Mouse (Mus musculus) MEL (cell line): ENCODE measurements at regions not wholly inside any gene's neighbourhood (a gene's known extent, or its start where the extent isn't known, plus 50 kb on each side); places are given as distances from the start of the nearest gene placed in this dataset.

ENCODE experiments used
- CTCF ChIP-seq, 3 experiments: IDR thresholded peaks in 2 of 3; conservative IDR thresholded peaks in 1 of 3; 2 replicates each; pipeline ENCODE4 v1.5.1; 2011 to 2012; ENCODE audit warnings: low read length in 3 of 3, low read depth in 2 of 3, mild to moderate bottlenecking in 2 of 3, improper control_type of control experiment in 1 of 3, inconsistent platforms in 1 of 3, mixed read lengths in 1 of 3, moderate library complexity in 1 of 3; ENCODE audit not compliant: control insufficient read depth in 1 of 3, insufficient read depth in 1 of 3, poor library complexity in 1 of 3, severe bottlenecking in 1 of 3
- EP300 ChIP-seq, 2 experiments: IDR thresholded peaks; 2 replicates each; pipeline ENCODE4 v1.6.1; 2011; ENCODE audit warnings: improper control_type of control experiment in 2 of 2, low read length in 2 of 2, low read depth in 1 of 2, mild to moderate bottlenecking in 1 of 2
- ETS1 ChIP-seq: IDR thresholded peaks from 2 replicates; pipeline ENCODE4 v1.6.1; 2012; ENCODE audit warnings: low read depth, mild to moderate bottlenecking, inconsistent platforms, low read length, improper control_type of control experiment, moderate library complexity
- HCFC1 ChIP-seq: IDR thresholded peaks from 2 replicates; pipeline ENCODE4 v1.6.1; 2012; ENCODE audit warnings: low read depth, mild to moderate bottlenecking, inconsistent platforms, low read length, improper control_type of control experiment, moderate library complexity
- KAT2A ChIP-seq: conservative IDR thresholded peaks from 2 replicates; pipeline ENCODE4 v1.6.1; 2012; ENCODE audit warnings: low read depth, low read length, improper control_type of control experiment, inconsistent platforms
- MAX ChIP-seq: IDR thresholded peaks from 2 replicates; pipeline ENCODE4 v1.6.1; 2011; ENCODE audit warnings: low read length, improper control_type of control experiment
- POLR2A ChIP-seq, 2 experiments: IDR thresholded peaks; 2 replicates each; pipeline ENCODE4 v1.6.1; 2011 to 2012; ENCODE audit warnings: low read length in 2 of 2, mild to moderate bottlenecking in 2 of 2, control low read depth in 1 of 2, improper control_type of control experiment in 1 of 2, low read depth in 1 of 2, moderate library complexity in 1 of 2; ENCODE audit not compliant: control insufficient read depth in 1 of 2, insufficient read depth in 1 of 2, poor library complexity in 1 of 2
- TAL1 ChIP-seq: IDR thresholded peaks from 2 replicates; pipeline ENCODE4 v1.6.1; 2012; ENCODE audit warnings: mild to moderate bottlenecking, inconsistent platforms, low read length, moderate library complexity, mixed read lengths
- TBP ChIP-seq: IDR thresholded peaks from 2 replicates; pipeline ENCODE4 v1.8.0; 2011; ENCODE audit warnings: low read depth, low read length, improper control_type of control experiment
- TCF12 ChIP-seq: IDR thresholded peaks from 2 replicates; pipeline ENCODE4 v1.6.1; 2014; ENCODE audit warnings: low read depth, mild to moderate bottlenecking, inconsistent platforms, low read length, improper control_type of control experiment, moderate library complexity
- USF2 ChIP-seq, 2 experiments: IDR thresholded peaks; 2 replicates each; pipeline ENCODE4 v1.6.1; 2011 to 2012; ENCODE audit warnings: improper control_type of control experiment in 2 of 2, low read length in 2 of 2, borderline replicate concordance in 1 of 2, inconsistent platforms in 1 of 2, low read depth in 1 of 2, mild to moderate bottlenecking in 1 of 2; ENCODE audit not compliant: insufficient read depth in 1 of 2
- ZC3H11A ChIP-seq: IDR thresholded peaks from 2 replicates; pipeline ENCODE4 v1.6.1; 2012; ENCODE audit warnings: low read depth, mild to moderate bottlenecking, inconsistent platforms, low read length, improper control_type of control experiment

- TF ChIP-seq EP300 (IDR thresholded peaks at IDR 0.05; ENCODE audit: low read depth in 1 of 2, low read length in 2 of 2) = no peak
- TF ChIP-seq CTCF (IDR thresholded peaks at IDR 0.05 in 2 of 3, conservative IDR thresholded peaks at IDR 0.05 in 1 of 3; ENCODE audit: control insufficient read depth in 1 of 3, insufficient read depth in 1 of 3, low read depth in 2 of 3, low read length in 3 of 3, poor library complexity in 1 of 3, severe bottlenecking in 1 of 3) = no peak
- no peak for TF ChIP-seq MAX
- TF ChIP-seq ETS1 = no peak
- TF ChIP-seq KAT2A = no peak
- TF ChIP-seq TCF12 = no peak
- no peak for TF ChIP-seq HCFC1
- TF ChIP-seq POLR2A (IDR thresholded peaks at IDR 0.05; ENCODE audit: control insufficient read depth in 1 of 2, insufficient read depth in 1 of 2, low read depth in 1 of 2, low read length in 2 of 2, poor library complexity in 1 of 2) = no peak
- TF ChIP-seq TAL1 = no peak
- TF ChIP-seq TBP = no peak
- no peak for TF ChIP-seq ZC3H11A
- no peak for TF ChIP-seq USF2 (IDR thresholded peaks at IDR 0.05; ENCODE audit: borderline replicate concordance in 1 of 2, insufficient read depth in 1 of 2, low read depth in 1 of 2, low read length in 2 of 2)
These were observed 65.9 kb upstream of the Id2 start for GRCm38 (mm10) chr12:25162843-25163242.
